ENCODE assay signal across 8 mouse cellular contexts in genomic region chr12:113097749-113098281, GRCm38 (mm10). TPM values are rescaled to one million over a fixed set of nuclear protein-coding genes. Genes with fewer than 3 reads are reported as not detected.
DNase-seq lines count a peak whose midpoint lies in the region; ATAC-seq and TF ChIP-seq lines count a peak whose summit lies in the region.

Mta1 (plus strand) TSS chr12:113098278.

- no peaks in the 10 kb centered on the region for H3K36me3 ChIP-seq in hindbrain, postnatal 0 days (ENCODE audit: insufficient read depth, low read length)
- peaks cover 31% of the 10 kb centered on the region for H3K36me3 ChIP-seq in limb, embryonic 10.5 days
- H3K36me3 ChIP-seq in midbrain, embryonic 10.5 days: peaks cover 29% of the 10 kb centered on the region
- no peaks in the 10 kb centered on the region for H3K36me3 ChIP-seq in stomach, postnatal 0 days (ENCODE audit: control insufficient read depth, insufficient read depth, low read length)

- intact Hi-C loops in gastrocnemius, postnatal 14 days (cut with DNase I; ENCODE audit: low total_unique reads): no loop called here

- H3K9ac ChIP-seq in hindbrain, postnatal 0 days (replicated peaks; ENCODE audit: low read length): peak within 1 kb of the TSS; percentile 99
- peak within 1 kb of the TSS; percentile 94 for H3K9ac ChIP-seq in stomach, postnatal 0 days (ENCODE audit: low read length)

- WGBS in hindbrain, postnatal 0 days: under 1% methylated on average over 18 of the region's 53 CpGs
- 11% methylated on average over 42 of the region's 53 CpGs for WGBS in limb, embryonic 10.5 days
- 2% methylated on average over 33 of the region's 53 CpGs for WGBS in midbrain, embryonic 10.5 days
- WGBS in stomach, postnatal 0 days: 2% methylated on average over 18 of the region's 53 CpGs

- H3K4me1 ChIP-seq in hindbrain, postnatal 0 days (ENCODE audit: insufficient read depth, low read length): peaks cover 30% of the 10 kb centered on the region
- peaks cover 36% of the 10 kb centered on the region for H3K4me1 ChIP-seq in limb, embryonic 10.5 days
- H3K4me1 ChIP-seq in midbrain, embryonic 10.5 days: peaks cover 49% of the 10 kb centered on the region
- H3K4me1 ChIP-seq in stomach, postnatal 0 days (replicated peaks; ENCODE audit: control insufficient read depth, insufficient read depth): no peaks in the 10 kb centered on the region; the same call in 1 of the 2 replicates

- TF ChIP-seq EP300 in stomach, postnatal 0 days (optimal IDR thresholded peaks at IDR 0.05): no peak

- no peak for TF ChIP-seq CTCF in hindbrain, postnatal 0 days (IDR thresholded peaks at IDR 0.05; ENCODE audit: low read depth)
- TF ChIP-seq CTCF in stomach, postnatal 0 days (IDR thresholded peaks at IDR 0.05; ENCODE audit: low read depth): no peak

- peak; percentile 28 to 54 for DNase-seq in spleen, adult 18-20 months
- DNase-seq in spleen, adult 12 weeks (ENCODE audit: low spot score): no peak
- peak; percentile 51 to 65 for DNase-seq in cerebellum, postnatal 36 days
- peak; percentile 57 for DNase-seq in gastrocnemius, postnatal 14 days
- DNase-seq in hindbrain, postnatal 0 days (ENCODE audit: low spot score): peak; percentile 78
- DNase-seq in limb, embryonic 10.5 days (ENCODE audit: low spot score): peak; percentile 80
- peak; percentile 68 for DNase-seq in midbrain, embryonic 10.5 days (ENCODE audit: low spot score)
- peak; percentile 36 for DNase-seq in stomach, postnatal 0 days (ENCODE audit: low spot score)

- H3K27ac ChIP-seq in hindbrain, postnatal 0 days: peak within 1 kb of the TSS; percentile 89
- H3K27ac ChIP-seq in limb, embryonic 10.5 days: peak within 1 kb of the TSS; percentile 99
- H3K27ac ChIP-seq in midbrain, embryonic 10.5 days (replicated peaks): peak within 1 kb of the TSS; percentile 99
- H3K27ac ChIP-seq in stomach, postnatal 0 days (replicated peaks): peak within 1 kb of the TSS; percentile 86

- H3K27me3 ChIP-seq in hindbrain, postnatal 0 days (ENCODE audit: insufficient read depth, low read length): no peaks in the 10 kb centered on the region
- H3K27me3 ChIP-seq in limb, embryonic 10.5 days (ENCODE audit: low read depth, poor library complexity, severe bottlenecking): no peaks in the 10 kb centered on the region
- no peaks in the 10 kb centered on the region for H3K27me3 ChIP-seq in midbrain, embryonic 10.5 days (ENCODE audit: low read depth, poor library complexity, severe bottlenecking)
- no peaks in the 10 kb centered on the region for H3K27me3 ChIP-seq in stomach, postnatal 0 days (ENCODE audit: control insufficient read depth, insufficient read depth, low read length)

- H3K4me2 ChIP-seq in hindbrain, postnatal 0 days (ENCODE audit: low read depth, low read length): peak within 1 kb of the TSS; percentile 81
- H3K4me2 ChIP-seq in stomach, postnatal 0 days (replicated peaks; ENCODE audit: low read depth): peak within 1 kb of the TSS; percentile 98

- H3K4me3 ChIP-seq in hindbrain, postnatal 0 days (ENCODE audit: low read length): peak within 1 kb of the TSS; percentile 90
- H3K4me3 ChIP-seq in limb, embryonic 10.5 days: peak within 1 kb of the TSS; percentile 97
- peak within 1 kb of the TSS; percentile 93 for H3K4me3 ChIP-seq in midbrain, embryonic 10.5 days
- H3K4me3 ChIP-seq in stomach, postnatal 0 days (ENCODE audit: low read depth, low read length): peak within 1 kb of the TSS; percentile 80

- peak; percentile 52 for ATAC-seq in hindbrain, postnatal 0 days
- ATAC-seq in stomach, postnatal 0 days (ENCODE audit: low FRiP score, low TSS enrichment): peak; percentile 68

- no peaks in the 10 kb centered on the region for H3K9me3 ChIP-seq in hindbrain, postnatal 0 days (ENCODE audit: low read length)
- H3K9me3 ChIP-seq in limb, embryonic 10.5 days (replicated peaks): no peaks in the 10 kb centered on the region
- H3K9me3 ChIP-seq in midbrain, embryonic 10.5 days (replicated peaks): no peaks in the 10 kb centered on the region
- H3K9me3 ChIP-seq in stomach, postnatal 0 days (ENCODE audit: control insufficient read depth, low read length): no peaks in the 10 kb centered on the region

RNA-seq across cellular contexts. Expression of gene Mta1, which starts in this region (rescaled TPM):
- total RNA-seq in gastrocnemius, postnatal 14 days (2021): 10 to 100 TPM; 34.6 to 35.4 TPM
- 57.6 and 65.0 TPM in 2 replicates for total RNA-seq in hindbrain, postnatal 0 days (2014; rRNA removed)
- polyA plus RNA-seq in hindbrain, postnatal 0 days (2015; fragmentation: Nextera tagmentation; extraction: Ambion mirVana): 13.1 and 13.5 TPM in 2 replicates
- 22.9 and 25.9 TPM in 2 replicates for polyA plus RNA-seq in limb, embryonic 10.5 days (2016; fragmentation: Nextera tagmentation; extraction: Ambion mirVana)
- 18.3 and 20.5 TPM in 2 replicates for polyA plus RNA-seq in midbrain, embryonic 10.5 days (2016; fragmentation: Nextera tagmentation; extraction: Ambion mirVana)
- polyA plus RNA-seq in stomach, postnatal 0 days (2015; fragmentation: Nextera tagmentation; extraction: Ambion mirVana): 4.9 and 5.3 TPM in 2 replicates
